Mouse (Mus musculus): ENCODE results near the gene Six1. TPM values are rescaled to one million over a fixed set of nuclear protein-coding genes. Genes with fewer than 3 reads are reported as not detected.

Six1 gene
- polyA plus RNA-seq, 1 experiment from 2014 or later, result 0.45 TPM

Other genes starting within 250 kb of the Six1 start
- not detected in 2 replicates for gene Six6, start 114.0 kb downstream of the Six1 start, polyA plus RNA-seq (2016; fragmentation: Nextera tagmentation; extraction: Ambion mirVana)
- 3.4 and 4.5 TPM in 2 replicates for gene 4930447C04Rik, start 113.1 kb downstream of the Six1 start, polyA plus RNA-seq (2016; fragmentation: Nextera tagmentation; extraction: Ambion mirVana)
- 1.8 and 2.1 TPM in 2 replicates for gene Six4, start 59.6 kb upstream of the Six1 start, polyA plus RNA-seq (2016; fragmentation: Nextera tagmentation; extraction: Ambion mirVana)
- gene Mnat1, start 69.8 kb upstream of the Six1 start, polyA plus RNA-seq (2016; fragmentation: Nextera tagmentation; extraction: Ambion mirVana), result 23.9 and 26.3 TPM in 2 replicates
- 13.6 and 14.4 TPM in 2 replicates for gene Trmt5, start 232.8 kb upstream of the Six1 start, polyA plus RNA-seq (2016; fragmentation: Nextera tagmentation; extraction: Ambion mirVana)
- 4.5 and 5.5 TPM in 2 replicates for gene Slc38a6, start 232.9 kb upstream of the Six1 start, polyA plus RNA-seq (2016; fragmentation: Nextera tagmentation; extraction: Ambion mirVana)